Mouse (Mus musculus) forebrain, embryonic 13.5 days (tissue): Measurements from ENCODE around the gene Haao. TPM values are rescaled to one million over a fixed set of nuclear protein-coding genes. Genes with fewer than 3 reads are reported as not detected.

Experiments
- ATAC-seq: fragments of 200-750 bp; cut with Nextera tagmentation; 2 replicates; pipeline ENCODE4 v1.8.0; 2017
- H3K27ac ChIP-seq: fragments of 300-500 bp; sonication (generic); 2 replicates; pipeline ENCODE4 v1.5.1; 2015; ENCODE audit warnings: inconsistent platforms, mild to moderate bottlenecking, moderate library complexity
- H3K27me3 ChIP-seq: fragments of 300-500 bp; sonication (generic); 2 replicates; pipeline ENCODE4 v1.6.1; 2015; ENCODE audit warnings: mild to moderate bottlenecking, inconsistent platforms
- H3K36me3 ChIP-seq: fragments of 300-500 bp; sonication (generic); 2 replicates; pipeline ENCODE4 v1.6.1; 2015; ENCODE audit warnings: mild to moderate bottlenecking, inconsistent platforms; ENCODE audit not compliant: poor library complexity, severe bottlenecking
- H3K4me1 ChIP-seq: fragments of 300-500 bp; sonication (generic); 2 replicates; pipeline ENCODE4 v1.6.1; 2015; ENCODE audit warnings: inconsistent platforms
- H3K4me2 ChIP-seq: fragments of 300-500 bp; sonication (generic); 2 replicates; pipeline ENCODE4 v1.6.1; 2015; ENCODE audit warnings: inconsistent platforms, mild to moderate bottlenecking, moderate library complexity
- H3K4me3 ChIP-seq: fragments of 300-500 bp; sonication (generic); 2 replicates; pipeline ENCODE4 v1.5.1; 2015; ENCODE audit warnings: mild to moderate bottlenecking, inconsistent platforms
- H3K9ac ChIP-seq: fragments of 300-500 bp; sonication (generic); 2 replicates; pipeline ENCODE4 v1.6.1; 2015; ENCODE audit warnings: mild to moderate bottlenecking, inconsistent platforms
- H3K9me3 ChIP-seq: fragments of 300-500 bp; sonication (generic); replicated peaks from 2 replicates; pipeline ENCODE4 v1.6.1; 2016; ENCODE audit warnings: inconsistent platforms
- WGBS: fragments of 180-500 bp; shearing (Covaris S2); methylation state at CpG from one replicate; pipeline ENCODE4 v1.1.7; 2015; 5-methylcytosine and 5-hydroxymethylcytosine counted together
- polyA plus RNA-seq: library from polyadenylated mRNA; unstranded; fragments of >200 nt; fragmentation: Nextera tagmentation; extraction: Ambion mirVana; gene quantifications from 2 replicates; pipeline ENCODE4 v1.2.1, GENCODE M21; 2015

The Haao gene
- polyA plus RNA-seq, 1 experiment from 2014 or later: not detected

DNA sequence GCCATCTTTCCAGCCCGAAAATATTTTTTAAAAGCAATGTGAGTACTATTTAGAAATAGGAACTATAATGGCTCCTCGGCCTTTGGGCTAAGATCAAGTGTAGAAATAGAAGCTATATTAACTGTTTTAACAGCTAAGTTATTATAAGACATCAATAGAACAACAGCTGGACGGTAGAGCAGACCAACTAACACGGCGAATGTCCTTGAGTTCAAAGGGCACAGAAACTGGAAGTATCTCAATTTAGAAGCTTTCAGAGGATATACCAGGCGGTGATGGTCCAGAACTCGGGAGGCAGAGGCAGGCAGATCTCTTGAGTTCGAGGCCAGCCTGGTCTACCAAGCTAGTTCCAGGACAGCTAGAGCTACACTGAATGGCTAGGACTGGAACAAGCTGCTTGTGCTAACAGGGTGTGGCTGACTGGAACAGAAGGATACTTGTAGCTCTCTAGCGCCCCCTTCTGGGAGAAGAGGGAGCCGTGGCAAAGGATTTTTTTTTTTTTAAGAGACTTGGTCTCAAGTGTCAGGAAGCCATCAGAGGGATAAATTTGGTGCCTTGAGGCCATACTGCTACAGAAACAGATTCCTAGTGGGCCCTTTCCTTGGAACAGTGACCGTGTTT, 39.9 kb downstream of the Haao start:
- no peak overlapping the region for H3K4me3 ChIP-seq

DNA sequence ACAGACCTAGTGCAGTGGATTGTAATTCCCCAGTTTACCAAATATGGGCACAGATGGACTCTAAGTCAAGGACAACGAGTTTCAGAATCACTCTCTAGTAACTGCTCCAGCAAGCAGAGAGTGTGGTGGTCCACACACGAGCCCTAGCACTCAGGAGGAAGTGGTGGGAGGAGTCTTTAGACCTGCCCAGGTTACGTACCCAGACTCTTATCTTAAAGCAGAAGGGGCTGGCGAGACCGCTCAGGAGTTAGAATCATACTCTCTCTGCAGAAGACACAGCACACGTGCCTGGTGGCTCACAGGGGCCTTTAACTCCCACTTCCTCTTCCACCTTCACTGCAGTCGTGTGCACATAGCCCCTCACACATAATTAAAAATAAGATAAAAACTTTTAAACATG, 40.4 kb downstream of the Haao start:
- Histone ChIP-seq H3K9me3 (no peaks in the 10 kb centered on the region), H3K27me3 (no peaks in the 10 kb centered on the region), H3K36me3 (peaks cover 8% of the 10 kb centered on the region; the same call in 1 of the 2 replicates), H3K4me3 (no peak overlapping the region), H3K27ac (no peak overlapping the region), H3K4me1 (no peaks in the 10 kb centered on the region), H3K9ac (no peak overlapping the region), H3K4me2 (no peak overlapping the region)
- 87% methylated on average over 7 of the region's 7 CpGs for WGBS
- no peak for ATAC-seq

More for the DNA sequence above, 39.9 kb downstream of the Haao start:
- peak; percentile 53; the same call in 1 of the 2 replicates for ATAC-seq
- H3K9me3 ChIP-seq: no peaks in the 10 kb centered on the region
- 76% methylated on average over 11 of the region's 11 CpGs for WGBS
- H3K9ac ChIP-seq: no peak overlapping the region
- no peaks in the 10 kb centered on the region for H3K4me1 ChIP-seq
- no peak overlapping the region for H3K4me2 ChIP-seq
- no peak overlapping the region for H3K27ac ChIP-seq
- H3K36me3 ChIP-seq: peaks cover 11% of the 10 kb centered on the region; the same call in 1 of the 2 replicates
- no peaks in the 10 kb centered on the region for H3K27me3 ChIP-seq

DNA sequence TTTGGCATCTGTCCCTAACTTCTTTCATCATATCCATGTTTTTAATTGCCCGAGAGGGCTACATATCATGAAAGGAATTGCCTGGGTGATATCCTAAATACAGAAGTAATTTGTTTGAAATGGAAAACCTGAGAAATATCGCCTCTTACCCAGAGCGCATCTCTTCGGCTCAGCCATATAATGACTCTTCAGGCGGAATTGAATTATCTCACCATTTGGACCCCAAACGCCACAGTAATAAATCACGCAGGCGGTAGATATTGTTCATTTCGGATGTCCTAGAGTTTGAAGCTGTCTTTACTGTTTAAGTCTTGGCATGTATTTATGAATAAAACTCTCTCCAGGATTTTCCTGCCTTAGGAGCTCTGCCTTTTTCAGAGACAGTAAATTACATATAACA, 42.7 kb downstream of the Haao start:
- Histone ChIP-seq H3K9ac (no peak overlapping the region), H3K27ac (no peak overlapping the region), H3K4me3 (no peak overlapping the region), H3K9me3 (no peaks in the 10 kb centered on the region), H3K4me1 (no peaks in the 10 kb centered on the region), H3K36me3 (peaks cover 8% of the 10 kb centered on the region; the same call in 1 of the 2 replicates), H3K27me3 (no peaks in the 10 kb centered on the region), H3K4me2 (no peak overlapping the region)
- 92% methylated on average over 9 of the region's 9 CpGs for WGBS
- ATAC-seq: no peak

DNA sequence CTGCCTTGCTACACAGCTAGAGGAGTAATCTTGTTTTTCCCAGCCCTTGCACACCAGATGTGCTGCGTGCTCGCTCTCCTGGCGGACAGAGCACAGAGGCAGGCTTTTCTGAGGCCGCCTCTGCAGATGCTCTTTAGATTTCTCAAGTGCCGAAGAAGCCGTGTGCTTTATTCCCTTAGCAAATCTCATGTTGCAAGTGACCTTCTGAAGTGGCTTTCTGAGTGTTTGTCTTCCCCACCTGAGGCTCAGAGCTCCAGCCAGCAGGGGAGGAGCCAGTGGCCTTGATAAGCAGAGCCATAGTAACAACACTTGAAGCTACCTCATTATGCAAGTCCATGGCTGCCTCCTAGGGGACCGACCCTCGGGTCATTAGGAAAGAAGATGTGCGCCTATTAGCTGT, 43.8 kb downstream of the Haao start:
- ATAC-seq: 0 out of 2 replicates have a peak, but pooled peaks have one; percentile 27
- H3K27me3 ChIP-seq: no peaks in the 10 kb centered on the region
- 67% methylated on average over 9 of the region's 9 CpGs for WGBS
- no peak overlapping the region for H3K4me2 ChIP-seq
- no peak overlapping the region for H3K4me3 ChIP-seq
- H3K9ac ChIP-seq: no peak overlapping the region
- H3K27ac ChIP-seq: no peak overlapping the region
- H3K36me3 ChIP-seq: peaks cover 8% of the 10 kb centered on the region; the same call in 1 of the 2 replicates
- no peaks in the 10 kb centered on the region for H3K9me3 ChIP-seq
- no peaks in the 10 kb centered on the region for H3K4me1 ChIP-seq

DNA sequence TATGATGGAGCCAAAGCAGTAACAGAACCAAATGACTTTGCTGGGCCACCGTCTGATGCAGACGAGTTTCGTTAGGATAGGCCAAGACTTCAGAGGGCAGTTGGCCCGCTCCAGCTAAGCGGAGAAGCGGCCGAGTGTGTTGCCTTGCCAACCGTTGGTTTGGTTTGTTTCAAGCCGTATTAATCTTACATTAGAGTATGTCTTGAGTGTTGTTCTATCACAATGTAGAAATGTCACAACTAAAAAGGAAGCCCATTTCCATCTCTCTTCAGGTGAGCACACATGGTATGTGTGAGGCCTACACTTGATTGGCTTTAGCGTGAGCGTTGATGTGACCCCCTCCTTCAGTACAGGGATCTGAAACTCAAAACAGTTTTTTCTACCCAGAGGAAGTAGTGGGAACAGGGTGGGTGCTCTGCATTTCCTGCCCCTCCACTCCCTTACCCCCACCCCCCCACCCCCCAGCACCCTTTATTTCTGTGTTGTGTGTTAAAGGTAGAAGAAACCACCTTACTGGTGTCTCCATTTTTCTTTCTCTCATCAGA, 48.2 kb downstream of the Haao start:
- ATAC-seq: no peak

DNA sequence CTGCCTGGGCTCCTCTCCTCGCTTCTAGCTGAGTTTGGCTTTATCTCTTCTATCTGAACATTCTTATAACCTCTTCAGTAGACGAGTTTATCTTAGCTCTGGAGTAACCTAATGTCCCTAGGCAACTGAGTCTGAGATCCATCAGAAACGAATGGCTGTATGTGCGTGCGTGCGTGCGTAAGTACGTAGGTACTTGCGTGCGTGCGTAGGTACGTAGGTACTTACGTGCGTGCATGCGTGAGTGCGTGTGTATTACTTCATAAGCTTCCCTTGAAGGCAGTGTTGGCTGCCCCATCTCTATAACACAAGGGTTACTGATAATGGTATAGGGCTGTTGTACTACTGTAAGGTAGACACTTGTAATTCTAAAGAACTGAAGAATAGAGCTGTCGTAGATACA, 52.6 kb downstream of the Haao start:
- Histone ChIP-seq H3K9me3 (no peaks in the 10 kb centered on the region), H3K27ac (no peak overlapping the region), H3K4me3 (no peak overlapping the region), H3K36me3 (no peaks in the 10 kb centered on the region), H3K9ac (no peak overlapping the region), H3K4me1 (peaks cover 12% of the 10 kb centered on the region; the same call in 1 of the 2 replicates), H3K27me3 (no peaks in the 10 kb centered on the region), H3K4me2 (no peak overlapping the region)
- 98% methylated on average over 17 of the region's 17 CpGs for WGBS
- no peak for ATAC-seq

More for the DNA sequence above, 48.2 kb downstream of the Haao start:
- no peak overlapping the region for H3K27ac ChIP-seq
- H3K4me3 ChIP-seq: no peak overlapping the region
- no peaks in the 10 kb centered on the region for H3K9me3 ChIP-seq
- H3K4me2 ChIP-seq: no peak overlapping the region
- no peaks in the 10 kb centered on the region for H3K27me3 ChIP-seq
- H3K36me3 ChIP-seq: 0 out of 2 replicates have a peak, but pooled peaks cover 3% of the 10 kb centered on the region
- 93% methylated on average over 11 of the region's 11 CpGs for WGBS
- H3K9ac ChIP-seq: no peak overlapping the region
- no peaks in the 10 kb centered on the region for H3K4me1 ChIP-seq

DNA sequence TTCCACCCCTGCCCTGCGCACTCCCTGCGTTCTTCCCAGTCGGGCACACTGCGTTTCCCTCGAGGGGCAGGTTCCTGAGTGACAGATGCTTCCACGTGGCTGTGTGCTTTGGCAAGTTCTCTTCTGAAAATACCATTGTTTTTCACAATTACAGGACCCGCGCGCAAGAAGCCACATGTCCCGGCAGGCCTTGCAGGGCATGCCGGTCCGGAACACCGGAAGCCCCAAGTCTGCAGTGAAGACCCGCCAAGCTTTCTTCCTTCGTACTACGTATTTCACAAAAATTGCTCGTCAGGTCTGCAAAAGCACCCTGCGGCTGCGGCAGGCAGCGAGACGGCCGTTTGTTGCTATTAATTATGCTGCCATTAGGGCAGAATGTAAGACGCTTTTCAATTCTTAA, 55.4 kb downstream of the Haao start:
- Histone ChIP-seq H3K4me3 (peak overlapping the region; percentile 23), H3K9ac (peak overlapping the region; percentile 26; the same call in 1 of the 2 replicates), H3K27ac (no peak overlapping the region), H3K27me3 (no peaks in the 10 kb centered on the region), H3K36me3 (no peaks in the 10 kb centered on the region; the same call in 1 of the 2 replicates), H3K4me2 (peak overlapping the region; percentile 46), H3K9me3 (no peaks in the 10 kb centered on the region), H3K4me1 (peaks cover 12% of the 10 kb centered on the region; the same call in 1 of the 2 replicates)
- WGBS: 45% methylated on average over 23 of the region's 23 CpGs
- peak; percentile 46 for ATAC-seq

DNA sequence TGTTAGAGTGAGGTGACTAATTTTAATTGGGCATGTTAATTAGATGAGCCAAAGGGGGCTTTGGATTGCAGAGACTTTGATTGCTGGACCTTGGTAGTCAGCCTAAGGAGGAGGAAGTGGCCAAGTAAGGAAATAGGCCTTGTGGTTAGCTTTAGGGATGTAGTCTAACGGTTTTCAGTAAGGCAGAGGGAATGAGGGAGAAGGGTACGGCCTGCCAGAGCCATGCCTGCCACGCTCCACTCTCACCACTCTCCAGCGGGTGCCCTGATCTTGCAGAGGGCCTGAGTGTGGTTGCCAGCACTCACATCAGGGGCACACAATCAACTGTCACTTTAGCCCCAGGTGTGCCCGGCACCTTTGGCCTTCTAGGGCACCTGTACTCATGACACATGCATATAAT, 57.6 kb downstream of the Haao start:
- 77% methylated on average over 5 of the region's 5 CpGs for WGBS
- H3K4me1 ChIP-seq: peaks cover 12% of the 10 kb centered on the region; the same call in 1 of the 2 replicates
- H3K9me3 ChIP-seq: no peaks in the 10 kb centered on the region
- no peak for ATAC-seq
- H3K27me3 ChIP-seq: no peaks in the 10 kb centered on the region
- H3K4me2 ChIP-seq: no peak overlapping the region
- no peak overlapping the region for H3K4me3 ChIP-seq
- no peak overlapping the region for H3K9ac ChIP-seq
- H3K36me3 ChIP-seq: no peaks in the 10 kb centered on the region; the same call in 1 of the 2 replicates
- no peak overlapping the region for H3K27ac ChIP-seq

DNA sequence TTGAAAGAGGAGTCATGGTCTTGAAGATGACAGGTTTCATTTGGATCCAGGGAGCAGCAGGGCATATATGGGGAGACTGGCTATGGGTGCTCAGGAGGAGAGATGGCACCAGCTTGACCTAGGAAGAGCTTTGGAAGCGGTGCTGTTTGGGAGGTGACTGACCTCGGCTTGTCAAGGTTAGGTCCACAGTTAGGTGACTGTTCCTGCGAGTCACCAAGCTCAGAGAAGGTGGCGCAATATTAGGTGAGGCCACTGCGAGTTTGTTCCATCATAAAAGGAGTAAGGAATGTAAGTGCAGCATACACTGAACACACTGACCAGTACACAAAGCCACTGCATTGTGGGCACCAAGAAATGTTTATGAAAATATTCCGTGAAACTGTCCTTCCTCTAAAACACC, 61.3 kb downstream of the Haao start:
- WGBS: 98% methylated on average over 6 of the region's 6 CpGs
- no peak overlapping the region for H3K27ac ChIP-seq
- no peak overlapping the region for H3K9ac ChIP-seq
- peaks cover 13% of the 10 kb centered on the region for H3K4me1 ChIP-seq
- ATAC-seq: no peak
- H3K4me3 ChIP-seq: no peak overlapping the region
- H3K36me3 ChIP-seq: no peaks in the 10 kb centered on the region; the same call in 1 of the 2 replicates
- H3K27me3 ChIP-seq: no peaks in the 10 kb centered on the region
- H3K4me2 ChIP-seq: no peak overlapping the region
- no peaks in the 10 kb centered on the region for H3K9me3 ChIP-seq

DNA sequence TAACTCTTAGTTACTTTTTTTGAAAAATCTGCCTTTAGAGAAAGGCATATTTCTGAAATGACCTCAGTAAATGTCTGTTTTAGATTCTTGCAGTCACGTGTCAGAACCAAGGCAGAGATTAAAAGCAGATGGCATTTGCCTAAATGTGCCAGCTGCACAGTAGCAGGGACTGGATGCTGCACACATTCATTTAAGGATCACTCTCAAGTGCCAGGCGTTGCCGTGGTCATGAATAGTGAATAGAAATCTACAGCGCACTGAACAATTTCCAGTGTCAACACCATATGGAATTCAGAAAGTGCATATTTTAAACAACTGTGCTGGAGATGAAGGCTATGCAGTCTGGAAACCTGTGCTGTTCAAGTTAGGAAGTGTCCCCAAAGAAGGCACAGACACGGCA, 65.0 kb downstream of the Haao start:
- Histone ChIP-seq H3K9ac (no peak overlapping the region), H3K36me3 (0 out of 2 replicates have a peak, but pooled peaks cover 3% of the 10 kb centered on the region), H3K27me3 (no peaks in the 10 kb centered on the region), H3K4me1 (peaks cover 18% of the 10 kb centered on the region), H3K4me3 (no peak overlapping the region), H3K9me3 (no peaks in the 10 kb centered on the region), H3K27ac (peak overlapping the region; percentile 79), H3K4me2 (no peak overlapping the region)
- 41% methylated on average over 5 of the region's 5 CpGs for WGBS
- peak; percentile 96 for ATAC-seq
